Mouse (Mus musculus) testis, adult 2 months (tissue): ENCODE results near the gene Fam189b.

Experiments used
- CTCF ChIP-seq: fragments of 200-500 bp; IDR thresholded peaks from 2 replicates; pipeline ENCODE4 v1.5.1; 2012; ENCODE audit warnings: low read depth, mild to moderate bottlenecking, inconsistent platforms, low read length, moderate library complexity; ENCODE audit not compliant: control insufficient read depth, insufficient read depth, insufficient replicate concordance
- POLR2A ChIP-seq: fragments of 200-500 bp; IDR thresholded peaks from 2 replicates; pipeline ENCODE4 v1.6.1; 2012; ENCODE audit warnings: low read depth, mild to moderate bottlenecking, inconsistent platforms, low read length, moderate library complexity; ENCODE audit not compliant: control insufficient read depth

DNA sequence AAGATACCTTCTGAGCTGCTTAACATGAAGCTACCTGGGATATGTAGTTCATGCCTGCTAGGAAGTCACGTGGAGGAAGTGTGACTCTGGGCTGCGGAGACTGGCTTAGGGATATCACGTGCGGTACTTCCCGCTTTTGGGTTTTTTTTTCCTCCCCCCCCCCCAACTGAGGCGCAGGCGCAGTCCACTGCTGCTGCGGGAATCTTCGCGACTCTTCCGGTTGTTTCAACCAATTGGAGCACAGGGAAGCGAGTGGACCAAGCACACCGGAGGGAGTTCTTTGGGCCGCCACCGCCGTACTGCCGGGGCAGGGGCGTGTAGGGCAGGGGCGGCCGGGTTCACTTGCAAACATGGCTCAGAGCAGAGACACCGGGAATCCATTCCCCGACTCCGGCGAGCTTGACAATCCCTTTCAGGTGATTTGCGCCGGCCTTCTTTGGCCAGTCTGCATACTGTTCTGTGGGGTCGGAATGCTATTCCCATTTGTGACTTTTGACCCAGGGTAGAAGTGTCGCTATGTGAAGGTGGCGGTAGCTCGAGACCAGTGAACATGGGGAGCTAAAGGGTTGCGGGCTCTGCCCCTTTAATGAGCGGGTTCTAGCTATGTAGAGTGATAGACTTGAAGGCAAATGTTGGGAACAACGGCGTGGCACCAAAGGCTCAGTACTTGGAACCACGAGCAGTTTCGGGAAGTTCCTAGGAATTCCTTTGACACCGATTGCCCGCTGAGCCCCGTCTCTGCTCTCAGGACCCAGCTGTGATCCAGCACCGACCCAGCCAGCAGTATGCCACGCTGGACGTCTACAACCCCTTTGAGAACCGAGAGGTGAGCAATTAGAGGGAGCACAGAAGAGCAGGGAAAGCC lies 5.5 kb upstream of the Fam189b start, which contains the start of gene Scamp3:
- TF ChIP-seq CTCF, result no peak
- peak; percentile 40; the same call in 1 of the 2 replicates for TF ChIP-seq POLR2A
